Mouse (Mus musculus): ENCODE measurements around the gene Asap2. TPM values are rescaled to one million over a fixed set of nuclear protein-coding genes. Genes with fewer than 3 reads are reported as not detected.

Gene Asap2
- total RNA-seq, 1 experiment from 2014 or later = 20.4 TPM

DNA sequence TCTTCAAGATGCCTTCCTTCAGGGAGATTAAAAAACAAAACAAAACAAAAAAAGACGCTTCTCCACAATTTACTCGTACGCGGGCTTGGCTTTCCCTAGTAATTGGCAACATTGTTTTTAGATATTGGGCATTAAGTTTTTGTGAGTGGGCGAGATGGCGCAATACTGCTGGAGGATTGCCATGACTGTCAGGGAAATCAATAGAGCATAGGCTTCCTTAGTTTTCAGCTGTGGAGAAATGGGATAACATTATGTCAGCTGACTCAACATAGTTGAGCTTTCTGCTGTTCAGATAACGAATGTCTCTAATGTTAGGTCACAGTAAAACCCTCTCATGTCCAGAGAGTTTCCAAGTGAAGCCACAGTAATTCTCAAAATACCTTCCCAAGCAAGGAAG, 326.6 kb downstream of the Asap2 start:
- DNase-seq = peak; percentile 64

DNA sequence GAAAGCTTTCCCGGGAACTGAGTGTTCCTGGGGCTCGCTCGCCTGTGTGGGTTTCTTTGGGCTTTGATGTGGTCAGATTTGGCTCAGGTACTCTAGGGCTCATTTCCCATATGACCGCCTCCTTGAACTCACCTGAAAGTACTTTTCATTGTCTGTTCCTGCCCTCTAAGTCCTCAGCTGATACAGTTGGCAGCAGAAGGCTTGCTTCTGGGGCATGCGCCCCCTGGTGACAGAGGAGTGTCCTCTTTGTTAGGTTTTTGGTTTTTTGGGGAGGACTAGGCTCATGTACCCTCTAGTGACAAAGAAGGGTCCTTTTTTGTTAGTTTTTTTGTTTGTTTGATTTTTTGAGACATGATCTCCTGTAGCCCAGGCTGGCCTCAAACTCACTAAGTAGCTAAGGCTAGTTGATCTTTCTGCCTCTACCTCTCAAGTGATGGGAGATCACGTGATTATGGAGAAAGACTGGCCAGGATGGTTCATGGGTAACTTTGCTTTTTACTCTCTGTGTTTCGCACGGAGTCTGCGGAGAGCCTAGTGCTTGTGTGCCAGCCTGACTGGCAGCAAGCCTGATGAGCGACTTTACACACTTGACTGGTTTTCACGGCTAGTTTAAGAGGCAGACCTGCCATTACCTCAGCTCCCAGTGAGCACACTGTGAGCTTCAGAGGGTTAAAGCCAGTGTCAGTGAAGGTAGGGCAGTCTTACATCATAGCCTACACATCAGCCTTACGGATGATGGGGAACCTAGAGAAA, 328.1 kb downstream of the Asap2 start:
- peak; percentile 67 for DNase-seq

All from adrenal gland, postnatal 25 days (tissue).